Mouse (Mus musculus): ENCODE results near the gene Ulk4. TPM values are rescaled to one million over a fixed set of nuclear protein-coding genes. Genes with fewer than 3 reads are reported as not detected.
A peak's percentile ranks its signal among the peaks of the same experiment; 100 is the strongest.

The Ulk4 gene
- polyA plus RNA-seq (2012; rRNA removed), result 5.9 and 6.2 TPM in 2 replicates

DNA sequence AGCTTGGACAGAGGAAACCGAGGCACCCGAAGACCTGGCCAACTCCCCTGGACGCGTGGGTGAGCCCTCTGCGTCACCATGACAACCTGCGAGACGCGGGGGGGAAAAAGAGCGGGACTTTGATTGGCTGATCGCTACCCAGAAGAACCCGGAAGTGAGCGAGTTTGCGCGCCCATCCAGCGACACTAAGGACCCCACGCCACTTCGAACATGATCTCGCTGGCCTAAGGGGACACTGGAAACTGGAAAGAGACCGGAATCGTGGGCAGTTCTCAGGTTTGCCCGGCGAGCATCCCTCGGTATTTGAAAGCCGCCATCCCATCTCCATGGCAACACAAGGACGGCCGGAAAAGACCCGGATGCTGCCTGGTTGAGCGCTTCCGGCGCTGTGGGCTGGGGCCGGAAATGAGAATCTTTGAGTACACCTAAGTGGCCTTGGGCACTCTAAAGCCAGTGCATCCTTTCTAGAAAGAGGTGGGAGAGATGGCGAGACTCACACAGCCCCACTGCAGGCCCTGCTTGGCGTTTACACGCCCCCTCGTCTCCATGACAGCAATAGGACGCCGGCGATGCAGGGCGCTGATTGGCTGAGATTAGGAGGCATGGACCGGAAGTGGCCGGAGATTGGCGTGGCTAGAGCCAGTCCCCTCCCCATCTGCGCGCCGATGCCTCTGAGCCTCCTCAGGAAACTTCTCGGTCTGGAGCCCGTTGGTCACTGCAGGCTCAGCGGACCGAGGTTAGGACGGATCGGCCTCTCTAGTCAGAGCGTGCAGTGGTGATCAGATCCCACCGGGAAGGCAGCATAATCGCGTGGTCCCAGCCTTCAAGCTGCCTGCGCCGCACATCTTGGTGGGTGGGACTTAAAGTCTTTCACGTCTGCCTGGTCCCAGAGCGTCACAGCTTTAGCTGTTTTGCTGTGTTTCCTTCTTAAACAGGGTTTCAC, at the start of gene Ulk4:
Ulk4 (minus strand) TSS at position 80 of the 943 bp plus-strand sequence.
- peak; percentile 88 to 91 for DNase-seq (ENCODE audit: extremely low spot score in 1 of 2, low spot score in 1 of 2)

DNA sequence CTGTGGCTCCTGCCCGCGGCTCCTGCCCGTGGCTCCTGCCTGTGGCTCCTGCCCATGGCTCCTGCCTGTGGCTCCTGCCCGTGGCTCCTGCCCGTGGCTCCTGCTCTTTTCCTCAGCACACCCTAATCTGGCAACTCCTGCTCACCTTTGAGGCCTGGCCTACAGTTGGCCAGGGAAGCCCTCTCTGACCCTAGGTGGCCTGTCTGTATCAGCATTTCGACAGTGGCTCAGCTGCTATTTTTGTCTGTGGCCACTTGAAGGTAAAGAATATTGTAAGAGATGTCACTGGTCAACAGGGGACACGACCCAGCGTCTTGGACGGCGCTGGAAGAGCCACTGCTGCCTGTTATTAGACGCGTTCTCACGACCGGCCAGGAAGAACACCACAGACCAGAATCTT, 45.0 kb upstream of the Ulk4 start:
- no peak for DNase-seq (ENCODE audit: extremely low spot score in 1 of 2, low spot score in 1 of 2)

- no peak for DNase-seq (ENCODE audit: extremely low spot score in 1 of 2, low spot score in 1 of 2)
Measured at GRCm38 (mm10) chr9:121321118-121321517, 44.1 kb upstream of the Ulk4 start.

- DNase-seq (ENCODE audit: extremely low spot score in 1 of 2, low spot score in 1 of 2), result no peak
Measured at GRCm38 (mm10) chr9:121320433-121320832, 43.4 kb upstream of the Ulk4 start.

DNA sequence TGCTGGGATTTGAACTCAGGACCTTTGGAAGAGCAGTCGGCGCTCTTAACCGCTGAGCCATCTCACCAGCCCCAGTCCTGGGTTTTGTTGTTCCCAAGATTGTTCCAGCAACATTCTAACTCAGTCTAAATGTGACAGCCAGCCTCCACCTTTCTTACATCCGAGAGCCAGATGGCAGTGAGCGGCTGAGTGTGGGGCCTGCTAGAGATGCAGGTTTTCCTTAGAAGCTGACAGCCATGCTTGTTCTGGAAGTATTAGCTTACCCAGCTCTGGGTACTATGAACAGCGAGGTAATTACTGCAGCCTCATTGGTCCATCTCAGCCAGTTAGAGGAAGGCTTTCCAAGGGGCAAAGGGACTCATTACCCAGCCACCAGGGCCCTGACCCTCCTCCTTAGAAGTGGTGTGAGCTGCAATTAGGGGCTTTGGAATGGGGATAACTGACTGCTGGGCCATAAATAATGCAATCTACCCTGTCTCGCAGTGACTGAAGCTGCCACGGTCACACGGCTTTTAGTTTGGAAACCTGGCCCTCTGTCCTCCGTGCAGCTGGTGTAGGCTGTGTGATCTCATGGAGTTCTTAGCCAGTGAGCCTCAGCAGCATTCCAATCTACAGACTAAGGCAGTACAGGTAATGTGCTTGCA, 42.4 kb upstream of the Ulk4 start:
- DNase-seq (ENCODE audit: extremely low spot score in 1 of 2, low spot score in 1 of 2), result peak; percentile 53 to 73

- no peak for DNase-seq (ENCODE audit: extremely low spot score in 1 of 2, low spot score in 1 of 2)
Measured at GRCm38 (mm10) chr9:121316621-121317405, 39.8 kb upstream of the Ulk4 start.

DNA sequence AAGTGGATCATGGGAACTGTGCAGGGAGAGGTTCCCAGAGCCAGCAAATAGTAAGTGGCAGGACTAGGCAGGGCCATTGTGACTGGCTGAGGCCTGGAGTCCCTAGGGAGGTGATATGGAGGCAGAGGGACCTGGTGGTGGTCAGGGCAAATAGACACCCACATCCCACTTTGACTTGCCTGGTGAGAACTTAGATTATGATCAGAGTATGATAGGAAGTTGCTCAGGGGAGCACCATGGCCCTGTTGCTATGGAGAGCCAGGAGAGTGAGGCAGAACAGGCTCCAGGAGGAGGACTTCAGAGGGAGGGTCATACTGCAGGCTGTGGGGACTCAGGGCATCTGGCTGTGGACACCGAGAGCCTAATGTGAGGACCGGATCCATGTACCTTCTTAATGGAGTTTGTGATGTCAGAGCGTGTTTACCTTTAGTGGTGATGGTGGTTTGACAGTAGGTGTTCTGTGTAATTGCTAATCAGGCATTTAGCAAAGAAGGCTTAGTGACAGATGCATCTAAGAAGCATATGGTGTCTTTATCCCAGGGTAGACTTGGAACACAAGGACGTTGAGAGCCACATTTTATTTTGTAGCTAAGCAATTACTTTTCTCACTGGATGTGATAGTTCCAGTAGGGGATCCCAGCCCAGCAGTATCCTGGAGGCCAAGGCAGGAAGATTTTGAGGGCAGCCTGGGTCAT, 39.1 kb upstream of the Ulk4 start:
- no peak for DNase-seq (ENCODE audit: extremely low spot score in 1 of 2, low spot score in 1 of 2)

DNA sequence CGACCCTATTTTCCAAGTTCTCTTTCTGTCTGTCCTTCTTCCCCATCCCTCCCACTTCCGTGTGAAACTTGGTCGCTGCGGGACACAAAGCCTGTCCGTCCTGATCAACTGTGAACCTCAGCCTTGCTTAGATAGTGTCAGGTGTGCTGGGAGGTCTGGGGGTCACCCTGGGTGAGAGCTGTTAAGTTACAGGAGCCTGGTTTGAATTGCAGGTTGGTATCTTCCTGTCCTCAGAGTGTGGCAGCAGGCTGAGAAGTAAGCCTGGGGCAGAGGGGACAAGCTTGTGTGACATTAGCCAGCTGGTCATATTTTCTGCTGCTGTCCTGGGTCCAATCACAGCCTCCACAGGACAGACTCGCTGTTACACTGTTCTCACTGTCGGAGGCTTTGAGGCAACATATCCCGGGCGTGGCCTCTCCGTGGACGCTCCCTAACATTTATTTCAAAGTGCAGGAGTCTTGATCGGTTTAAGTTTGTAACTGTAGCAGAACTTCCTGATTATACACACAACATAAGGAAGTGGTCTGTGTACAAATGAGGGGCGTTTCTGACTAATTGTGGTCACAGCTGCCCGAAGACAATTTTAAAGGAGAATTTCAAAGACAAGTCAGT, 37.6 kb upstream of the Ulk4 start:
- DNase-seq (ENCODE audit: extremely low spot score in 1 of 2, low spot score in 1 of 2), result no peak

- peak; percentile 43 to 64 for DNase-seq (ENCODE audit: extremely low spot score in 1 of 2, low spot score in 1 of 2)
Measured at GRCm38 (mm10) chr9:121313656-121314374, 36.8 kb upstream of the Ulk4 start.

DNA sequence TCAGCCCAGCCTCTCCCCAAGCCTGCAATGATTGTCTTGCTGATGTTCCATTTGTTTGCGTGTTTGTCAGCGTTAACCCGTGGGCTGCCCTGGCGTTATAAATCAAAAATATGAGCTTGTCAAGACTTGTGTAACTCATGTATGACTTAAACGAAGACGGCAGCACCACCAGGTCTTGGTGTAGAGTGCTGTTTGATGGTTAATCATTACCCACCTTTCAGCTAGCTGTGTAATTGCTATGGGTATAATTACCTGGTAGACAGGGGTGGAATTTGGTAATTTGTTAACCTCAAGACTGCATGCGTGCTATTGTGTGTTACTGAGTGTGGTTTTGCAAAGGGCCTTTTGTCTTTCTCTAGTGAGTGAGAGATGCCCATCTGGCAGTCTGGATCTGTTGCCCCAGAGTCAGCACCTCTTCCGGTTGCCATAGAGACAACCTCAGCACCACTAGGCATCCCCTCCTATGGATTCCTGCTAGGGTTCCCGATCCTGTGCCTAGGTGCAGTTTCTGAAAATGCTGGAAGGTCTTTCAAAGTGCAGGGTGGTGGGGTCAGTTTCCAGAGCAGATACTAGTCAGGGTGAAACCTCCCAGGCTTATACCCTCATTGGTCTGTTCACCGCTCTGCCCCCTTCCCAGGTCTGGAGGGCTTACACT, 35.4 kb upstream of the Ulk4 start:
- no peak for DNase-seq (ENCODE audit: extremely low spot score in 1 of 2, low spot score in 1 of 2)

- no peak for DNase-seq (ENCODE audit: extremely low spot score in 1 of 2, low spot score in 1 of 2)
Measured at GRCm38 (mm10) chr9:121311846-121312236, 34.8 kb upstream of the Ulk4 start.

DNA sequence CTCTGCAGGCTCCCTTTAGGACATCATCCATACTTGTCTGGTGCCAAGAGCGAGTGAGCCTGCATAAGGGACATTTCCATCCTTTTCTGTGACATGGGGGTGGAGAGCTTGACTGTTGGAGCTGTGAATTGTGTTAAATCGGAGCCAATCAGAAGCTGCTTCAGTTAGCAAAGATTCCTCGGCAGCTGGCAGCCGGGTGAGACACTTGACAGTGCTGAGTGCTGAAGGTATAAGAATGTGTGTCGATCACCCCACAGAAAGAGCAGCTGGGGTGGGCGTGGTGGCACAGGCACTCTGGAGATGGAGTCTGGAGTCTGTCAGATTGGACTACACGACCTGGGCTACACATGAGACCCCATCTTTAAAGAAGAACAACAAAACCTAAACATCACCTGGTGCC, 33.5 kb upstream of the Ulk4 start:
- no peak for DNase-seq (ENCODE audit: extremely low spot score in 1 of 2, low spot score in 1 of 2)

GRCm38 (mm10) chr9:121309287-121309686, 32.3 kb upstream of the Ulk4 start:
- no peak for DNase-seq (ENCODE audit: extremely low spot score in 1 of 2, low spot score in 1 of 2)

DNA sequence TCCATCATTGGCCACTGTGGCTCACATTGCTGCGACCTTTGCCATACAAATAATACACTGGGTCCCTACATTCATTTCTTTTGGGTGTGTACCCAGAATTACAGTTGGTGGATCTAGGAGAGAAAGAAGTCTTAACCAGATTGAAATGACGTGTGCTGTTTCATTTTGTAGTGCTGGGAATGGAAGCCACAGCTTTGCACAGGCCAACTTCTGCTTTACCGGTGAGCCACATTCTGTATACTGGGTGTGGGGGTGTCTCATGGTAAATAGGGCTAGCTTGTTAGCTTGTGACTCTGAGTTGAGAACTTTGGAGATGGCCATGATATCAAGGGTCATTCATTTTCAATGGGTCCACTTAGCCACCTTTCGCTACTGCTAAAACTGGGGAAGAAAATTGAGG, 28.5 kb upstream of the Ulk4 start:
- no peak for DNase-seq (ENCODE audit: extremely low spot score in 1 of 2, low spot score in 1 of 2)

DNA sequence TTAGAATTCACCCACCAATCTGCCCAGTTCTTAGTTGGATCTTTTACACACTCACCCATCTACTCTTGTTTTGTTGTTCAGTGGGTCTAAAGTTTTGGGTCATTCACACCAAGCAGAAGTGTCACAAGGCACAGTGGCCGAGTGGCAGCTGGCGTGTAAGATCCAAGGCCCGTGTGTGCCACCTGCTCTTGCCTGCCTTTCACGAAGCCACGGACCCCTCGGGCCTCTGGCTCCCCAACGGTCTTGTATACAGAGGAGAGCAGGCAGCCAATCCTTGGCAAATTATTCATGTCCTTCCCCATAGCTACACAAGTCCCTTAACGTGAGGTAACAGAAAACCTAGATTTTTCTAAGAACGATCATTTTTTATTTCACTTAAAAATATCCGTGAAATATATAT, 27.5 kb upstream of the Ulk4 start:
- DNase-seq (ENCODE audit: extremely low spot score in 1 of 2, low spot score in 1 of 2), result no peak

DNA sequence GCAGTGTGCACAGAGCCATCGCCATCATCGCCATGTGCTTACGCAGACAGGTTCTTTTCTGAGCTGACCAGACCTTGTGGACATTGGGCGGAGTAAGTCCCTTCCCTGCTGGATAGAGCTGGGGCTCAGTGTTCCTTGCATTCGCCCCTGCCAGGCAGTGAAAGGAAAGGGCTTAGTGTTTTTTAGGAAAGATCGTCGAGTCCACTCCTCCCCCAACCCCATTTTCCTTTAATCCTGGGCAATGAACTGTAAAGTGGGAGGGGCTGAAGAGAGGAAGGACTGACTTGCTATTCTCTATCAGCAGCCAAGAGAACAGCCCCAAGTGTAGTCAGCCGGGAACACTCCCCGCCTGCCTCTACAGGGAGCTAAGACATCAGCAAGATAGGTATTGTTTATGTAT, 26.8 kb upstream of the Ulk4 start:
- no peak for DNase-seq (ENCODE audit: extremely low spot score in 1 of 2, low spot score in 1 of 2)

- DNase-seq (ENCODE audit: extremely low spot score in 1 of 2, low spot score in 1 of 2), result no peak
Measured at GRCm38 (mm10) chr9:121303086-121303485, 26.1 kb upstream of the Ulk4 start.

- DNase-seq (ENCODE audit: extremely low spot score in 1 of 2, low spot score in 1 of 2), result no peak
Measured at GRCm38 (mm10) chr9:121302543-121302942, 25.5 kb upstream of the Ulk4 start.

Measured in frontal cortex, adult 2 months (tissue).